Mouse (Mus musculus): Measurements from ENCODE around the gene 4930442H23Rik. TPM values are rescaled to one million over a fixed set of nuclear protein-coding genes. Genes with fewer than 3 reads are reported as not detected.
A peak's percentile ranks its signal among the peaks of the same experiment; 100 is the strongest.

Gene 4930442H23Rik
- polyA plus RNA-seq, 1 experiment: not detected

- H3K4me3 ChIP-seq (ENCODE audit: insufficient read depth, low read depth, low read length): peak overlapping the region; percentile 62
- peaks cover 24% of the 10 kb centered on the region for H3K4me1 ChIP-seq (ENCODE audit: control insufficient read depth, insufficient read depth, low read length)
- TF ChIP-seq CTCF (IDR thresholded peaks at IDR 0.05; ENCODE audit: insufficient read depth, low read depth, low read length): no peak
- TF ChIP-seq POLR2A (IDR thresholded peaks at IDR 0.05; ENCODE audit: insufficient read depth, low read depth, low read length): no peak
- peak overlapping the region; percentile 91 for H3K27ac ChIP-seq (ENCODE audit: insufficient read depth, low read depth, low read length)
- WGBS: under 1% methylated on average over 19 of the region's 19 CpGs
Observed at GRCm38 (mm10) chr10:81192968-81193501, 9.4 kb upstream of the 4930442H23Rik start.

GRCm38 (mm10) chr10:81192270-81192967 lies 8.8 kb upstream of the 4930442H23Rik start:
- peak; percentile 81 for TF ChIP-seq POLR2A (IDR thresholded peaks at IDR 0.05; ENCODE audit: insufficient read depth, low read depth, low read length)
- no peak for TF ChIP-seq CTCF (IDR thresholded peaks at IDR 0.05; ENCODE audit: insufficient read depth, low read depth, low read length)

GRCm38 (mm10) chr10:81191342-81191982 lies 7.8 kb upstream of the 4930442H23Rik start:
- H3K4me1 ChIP-seq (ENCODE audit: control insufficient read depth, insufficient read depth, low read length): peaks cover 24% of the 10 kb centered on the region
- WGBS: 80% methylated on average over 18 of the region's 18 CpGs
- H3K4me3 ChIP-seq (ENCODE audit: insufficient read depth, low read depth, low read length): no peak overlapping the region
- TF ChIP-seq POLR2A (IDR thresholded peaks at IDR 0.05; ENCODE audit: insufficient read depth, low read depth, low read length): no peak
- TF ChIP-seq CTCF (IDR thresholded peaks at IDR 0.05; ENCODE audit: insufficient read depth, low read depth, low read length): no peak
- H3K27ac ChIP-seq (ENCODE audit: insufficient read depth, low read depth, low read length): no peak overlapping the region

More at GRCm38 (mm10) chr10:81192270-81192967, 8.8 kb upstream of the 4930442H23Rik start:
- peaks cover 24% of the 10 kb centered on the region for H3K4me1 ChIP-seq (ENCODE audit: control insufficient read depth, insufficient read depth, low read length)
- peak overlapping the region; percentile 91 for H3K27ac ChIP-seq (ENCODE audit: insufficient read depth, low read depth, low read length)
- peak overlapping the region; percentile 62 for H3K4me3 ChIP-seq (ENCODE audit: insufficient read depth, low read depth, low read length)
- under 1% methylated on average over 93 of the region's 93 CpGs for WGBS

GRCm38 (mm10) chr10:81190912-81191321 lies 7.3 kb upstream of the 4930442H23Rik start:
- no peak overlapping the region for H3K27ac ChIP-seq (ENCODE audit: insufficient read depth, low read depth, low read length)
- no peak overlapping the region for H3K4me3 ChIP-seq (ENCODE audit: insufficient read depth, low read depth, low read length)
- peaks cover 24% of the 10 kb centered on the region for H3K4me1 ChIP-seq (ENCODE audit: control insufficient read depth, insufficient read depth, low read length)
- no peak for TF ChIP-seq POLR2A (IDR thresholded peaks at IDR 0.05; ENCODE audit: insufficient read depth, low read depth, low read length)
- TF ChIP-seq CTCF (IDR thresholded peaks at IDR 0.05; ENCODE audit: insufficient read depth, low read depth, low read length): no peak
- WGBS: 70% methylated on average over 6 of the region's 6 CpGs

GRCm38 (mm10) chr10:81190236-81190911 lies 6.7 kb upstream of the 4930442H23Rik start:
- WGBS: 68% methylated on average over 31 of the region's 31 CpGs

GRCm38 (mm10) chr10:81189821-81190220 lies 6.2 kb upstream of the 4930442H23Rik start:
- 85% methylated on average over 26 of the region's 26 CpGs for whole genome bisulfite sequencing
- TF ChIP-seq CTCF (IDR thresholded peaks at IDR 0.05; ENCODE audit: insufficient read depth, low read depth, low read length) (no peak), POLR2A (IDR thresholded peaks at IDR 0.05; ENCODE audit: insufficient read depth, low read depth, low read length) (no peak)
- no peak overlapping the region for H3K27ac ChIP-seq (ENCODE audit: insufficient read depth, low read depth, low read length)
- H3K4me3 ChIP-seq (ENCODE audit: insufficient read depth, low read depth, low read length): no peak overlapping the region
- H3K4me1 ChIP-seq (ENCODE audit: control insufficient read depth, insufficient read depth, low read length): peaks cover 24% of the 10 kb centered on the region

More at GRCm38 (mm10) chr10:81190236-81190911, 6.7 kb upstream of the 4930442H23Rik start:
- Histone ChIP-seq H3K4me3 (ENCODE audit: insufficient read depth, low read depth, low read length) (no peak overlapping the region), H3K27ac (ENCODE audit: insufficient read depth, low read depth, low read length) (no peak overlapping the region), H3K4me1 (ENCODE audit: control insufficient read depth, insufficient read depth, low read length) (peaks cover 24% of the 10 kb centered on the region)
- TF ChIP-seq CTCF (IDR thresholded peaks at IDR 0.05; ENCODE audit: insufficient read depth, low read depth, low read length) (peak; percentile 21; the same call in 1 of the 2 replicates), POLR2A (IDR thresholded peaks at IDR 0.05; ENCODE audit: insufficient read depth, low read depth, low read length) (no peak)

- Histone ChIP-seq H3K4me3 (ENCODE audit: insufficient read depth, low read depth, low read length) (no peak overlapping the region), H3K4me1 (ENCODE audit: control insufficient read depth, insufficient read depth, low read length) (peaks cover 23% of the 10 kb centered on the region), H3K27ac (ENCODE audit: insufficient read depth, low read depth, low read length) (no peak overlapping the region)
- WGBS: 91% methylated on average over 9 of the region's 9 CpGs
- TF ChIP-seq CTCF (IDR thresholded peaks at IDR 0.05; ENCODE audit: insufficient read depth, low read depth, low read length): no peak
- no peak for TF ChIP-seq POLR2A (IDR thresholded peaks at IDR 0.05; ENCODE audit: insufficient read depth, low read depth, low read length)
Observed at GRCm38 (mm10) chr10:81187161-81187560, 3.5 kb upstream of the 4930442H23Rik start.

GRCm38 (mm10) chr10:81184765-81185164 lies 1.1 kb upstream of the 4930442H23Rik start:
- 48% methylated on average over 4 of the region's 4 CpGs for WGBS
- H3K4me1 ChIP-seq (ENCODE audit: control insufficient read depth, insufficient read depth, low read length): peaks cover 21% of the 10 kb centered on the region
- TF ChIP-seq POLR2A (IDR thresholded peaks at IDR 0.05; ENCODE audit: insufficient read depth, low read depth, low read length): no peak
- TF ChIP-seq CTCF (IDR thresholded peaks at IDR 0.05; ENCODE audit: insufficient read depth, low read depth, low read length): no peak
- no peak overlapping the region for H3K4me3 ChIP-seq (ENCODE audit: insufficient read depth, low read depth, low read length)
- no peak overlapping the region for H3K27ac ChIP-seq (ENCODE audit: insufficient read depth, low read depth, low read length)

All from olfactory bulb, adult 2 months (tissue).